Mouse (Mus musculus) ES-E14 (cell line): ENCODE data around the gene Ankib1. TPM values are rescaled to one million over a fixed set of nuclear protein-coding genes. Genes with fewer than 3 reads are reported as not detected.

Experiments
- DNase-seq: peaks from one replicate; pipeline ENCODE4 v3.0.0-alpha.2; 2013; ENCODE audit warnings: low read depth, low spot score
- H3K27ac ChIP-seq: 2 replicates; pipeline ENCODE4 v1.5.1; 2012; ENCODE audit warnings: low read depth, mild to moderate bottlenecking, low read length, moderate library complexity, mixed read lengths; ENCODE audit not compliant: poor library complexity, insufficient read depth, severe bottlenecking
- H3K36me3 ChIP-seq: 2 replicates; pipeline ENCODE4 v1.6.1; 2012; ENCODE audit warnings: mild to moderate bottlenecking, low read length, moderate library complexity, mixed read lengths; ENCODE audit not compliant: control insufficient read depth, poor library complexity, insufficient read depth, severe bottlenecking
- H3K4me1 ChIP-seq, 2 experiments: fragments of 150-350 bp in 1 of 2; sonication (generic) in 1 of 2; 2 replicates each; pipeline ENCODE4 v1.6.1; 2012; ENCODE audit warnings: low read length in 2 of 2, mild to moderate bottlenecking in 1 of 2, mixed read lengths in 1 of 2; ENCODE audit not compliant: control insufficient read depth in 2 of 2, insufficient read depth in 2 of 2, poor library complexity in 1 of 2
- H3K4me3 ChIP-seq, 2 experiments: fragments of 150-350 bp in 1 of 2; sonication (generic) in 1 of 2; 2 replicates each; pipeline ENCODE4 v1.5.1; 2012; ENCODE audit warnings: low read length in 2 of 2, low read depth in 1 of 2, mild to moderate bottlenecking in 1 of 2, mixed read lengths in 1 of 2; ENCODE audit not compliant: insufficient read depth in 1 of 2, poor library complexity in 1 of 2, severe bottlenecking in 1 of 2
- H3K9ac ChIP-seq: 2 replicates; pipeline ENCODE4 v1.6.1; 2012; ENCODE audit warnings: low read depth, mild to moderate bottlenecking, low read length, mixed read lengths; ENCODE audit not compliant: poor library complexity, insufficient read depth, severe bottlenecking
- H3K9me3 ChIP-seq: fragments of 150-350 bp; sonication (generic); 2 replicates; pipeline ENCODE4 v1.6.1; 2012; ENCODE audit warnings: low read depth, mild to moderate bottlenecking, low read length; ENCODE audit not compliant: control insufficient read depth, insufficient read depth
- CHD2 ChIP-seq: IDR thresholded peaks from 2 replicates; pipeline ENCODE4 v1.6.1; 2014; ENCODE audit warnings: mild to moderate bottlenecking, low read depth, low read length, inconsistent platforms
- HCFC1 ChIP-seq: IDR thresholded peaks from 2 replicates; pipeline ENCODE4 v1.6.1; 2012; ENCODE audit warnings: low read length, inconsistent platforms, borderline replicate concordance; ENCODE audit not compliant: insufficient read depth
- MAFK ChIP-seq: IDR thresholded peaks from 2 replicates; pipeline ENCODE4 v1.6.1; 2014; ENCODE audit warnings: mild to moderate bottlenecking, low read depth, low read length, inconsistent platforms; ENCODE audit not compliant: insufficient read depth
- ZC3H11A ChIP-seq: IDR thresholded peaks from 2 replicates; pipeline ENCODE4 v1.6.1; 2012; ENCODE audit warnings: low read depth, mild to moderate bottlenecking, inconsistent platforms, low read length, borderline replicate concordance
- ZNF384 ChIP-seq: IDR thresholded peaks from 2 replicates; pipeline ENCODE4 v1.6.1; 2012; ENCODE audit warnings: low read depth, low read length, inconsistent platforms
- in situ Hi-C, 2 experiments: fragments of 600-800 bp; cut with MboI; formaldehyde crosslinking; loops; one replicate each; pipeline ENCODE4 v1.15.1; 2025; ENCODE audit warnings: low sequenced_read_pairs in 2 of 2, inconsistent platforms in 1 of 2; ENCODE audit not compliant: unreplicated experiment in 2 of 2
- total RNA-seq: library from RNA; depleted of rRNA; stranded (reverse); fragments of 300-350 nt; gene quantifications from 2 replicates; pipeline ENCODE4 v1.2.3, GENCODE M21; 2012

The Ankib1 gene
- total RNA-seq, 1 experiment = 17.6 TPM

GRCm38 (mm10) chr5:3648849-3649210 lies 153.9 kb downstream of the Ankib1 start:
- Histone ChIP-seq H3K36me3 (peaks cover 6% of the 10 kb centered on the region), H3K4me3 (no peak overlapping the region), H3K9ac (no peak overlapping the region), H3K9me3 (no peaks in the 10 kb centered on the region), H3K4me1 (no peaks in the 10 kb centered on the region), H3K27ac (no peak overlapping the region)
- TF ChIP-seq HCFC1 (no peak), ZC3H11A (no peak), CHD2 (no peak), ZNF384 (no peak), MAFK (no peak)
- no peak for DNase-seq
- in situ Hi-C loops = no loop called here

GRCm38 (mm10) chr5:3648206-3648848 lies 154.4 kb downstream of the Ankib1 start:
- DNase-seq = no peak
- in situ Hi-C loops = no loop called here
- Histone ChIP-seq H3K36me3 (peaks cover 8% of the 10 kb centered on the region), H3K9ac (no peak overlapping the region), H3K4me1 (no peaks in the 10 kb centered on the region), H3K27ac (no peak overlapping the region), H3K9me3 (no peaks in the 10 kb centered on the region), H3K4me3 (peak overlapping the region in 1 of 2 experiments; percentile 6; a peak in 2 of 4 replicates)
- TF ChIP-seq ZC3H11A (no peak), ZNF384 (no peak), CHD2 (no peak), HCFC1 (no peak), MAFK (no peak)

GRCm38 (mm10) chr5:3647708-3648121 lies 155.0 kb downstream of the Ankib1 start:
- peak overlapping the region; percentile 59 for H3K27ac ChIP-seq

GRCm38 (mm10) chr5:3646991-3647707 lies 155.6 kb downstream of the Ankib1 start:
- TF ChIP-seq CHD2 = no peak
- no peak for TF ChIP-seq ZNF384
- TF ChIP-seq MAFK = no peak
- no peak for TF ChIP-seq ZC3H11A
- peak overlapping the region; percentile 76 to 99 for H3K4me3 ChIP-seq
- H3K4me1 ChIP-seq = no peaks in the 10 kb centered on the region
- H3K27ac ChIP-seq = peak overlapping the region; percentile 59
- H3K9me3 ChIP-seq = no peaks in the 10 kb centered on the region
- in situ Hi-C loops = no loop called here
- peaks cover 10% of the 10 kb centered on the region for H3K36me3 ChIP-seq
- H3K9ac ChIP-seq = peak overlapping the region; percentile 93
- peak; percentile 16 for DNase-seq

More at GRCm38 (mm10) chr5:3647708-3648121, 155.0 kb downstream of the Ankib1 start:
- Histone ChIP-seq H3K4me1 (no peaks in the 10 kb centered on the region), H3K9me3 (no peaks in the 10 kb centered on the region), H3K36me3 (peaks cover 10% of the 10 kb centered on the region), H3K9ac (peak overlapping the region; percentile 93), H3K4me3 (peak overlapping the region; percentile 76 to 99)
- in situ Hi-C loops = no loop called here
- DNase-seq = peak; percentile 79
- TF ChIP-seq ZNF384 (no peak), MAFK (no peak), CHD2 (no peak), ZC3H11A (no peak), HCFC1 (no peak; the same call in 1 of the 2 replicates)
